Mouse (Mus musculus): ENCODE data around the gene Trmo. TPM values are rescaled to one million over a fixed set of nuclear protein-coding genes. Genes with fewer than 3 reads are reported as not detected.
A peak's percentile ranks its signal among the peaks of the same experiment; 100 is the strongest.

Trmo gene
- polyA plus RNA-seq, 1 experiment from 2014 or later: 9.4 TPM

GRCm38 (mm10) chr4:46367487-46367959 lies 21.7 kb downstream of the Trmo start:
- WGBS: 12% methylated on average over 12 of the region's 12 CpGs
- Histone ChIP-seq H3K9me3 (no peaks in the 10 kb centered on the region), H3K4me2 (no peak overlapping the region), H3K4me1 (peaks cover 6% of the 10 kb centered on the region; the same call in 1 of the 2 replicates), H3K9ac (no peak overlapping the region), H3K36me3 (replicated peaks) (no peaks in the 10 kb centered on the region), H3K4me3 (no peak overlapping the region), H3K27me3 (replicated peaks) (0 out of 2 replicates have a peak, but pooled peaks cover 4% of the 10 kb centered on the region), H3K27ac (no peak overlapping the region)
- peak; percentile 54; the same call in 1 of the 2 replicates for ATAC-seq (replicated peaks)

GRCm38 (mm10) chr4:46364360-46364759 lies 24.9 kb downstream of the Trmo start:
- Histone ChIP-seq H3K4me1 (0 out of 2 replicates have a peak, but pooled peaks cover 3% of the 10 kb centered on the region), H3K27ac (no peak overlapping the region), H3K4me2 (no peak overlapping the region), H3K9ac (no peak overlapping the region), H3K27me3 (replicated peaks) (0 out of 2 replicates have a peak, but pooled peaks cover 1% of the 10 kb centered on the region), H3K4me3 (no peak overlapping the region), H3K36me3 (replicated peaks) (no peaks in the 10 kb centered on the region), H3K9me3 (no peaks in the 10 kb centered on the region)
- no peak for ATAC-seq (replicated peaks)
- WGBS: 90% methylated on average over 2 of the region's 2 CpGs

- Histone ChIP-seq H3K9me3 (no peaks in the 10 kb centered on the region), H3K9ac (no peak overlapping the region), H3K4me1 (no peaks in the 10 kb centered on the region), H3K4me2 (no peak overlapping the region), H3K36me3 (replicated peaks) (no peaks in the 10 kb centered on the region), H3K4me3 (no peak overlapping the region), H3K27ac (no peak overlapping the region), H3K27me3 (replicated peaks) (peaks cover 6% of the 10 kb centered on the region)
- no peak for ATAC-seq (replicated peaks)
- WGBS: 79% methylated on average over 5 of the region's 5 CpGs
Measured at GRCm38 (mm10) chr4:46361258-46361657, 28.0 kb downstream of the Trmo start.

- 73% methylated on average over 12 of the region's 12 CpGs for WGBS
- Histone ChIP-seq H3K4me1 (no peaks in the 10 kb centered on the region), H3K4me3 (no peak overlapping the region), H3K9ac (no peak overlapping the region), H3K27me3 (replicated peaks) (peaks cover 16% of the 10 kb centered on the region), H3K9me3 (no peaks in the 10 kb centered on the region), H3K27ac (no peak overlapping the region), H3K4me2 (no peak overlapping the region), H3K36me3 (replicated peaks) (no peaks in the 10 kb centered on the region)
- no peak for ATAC-seq (replicated peaks)
Measured at GRCm38 (mm10) chr4:46359539-46360253, 29.5 kb downstream of the Trmo start.

- Histone ChIP-seq H3K36me3 (replicated peaks) (no peaks in the 10 kb centered on the region), H3K4me2 (no peak overlapping the region), H3K9me3 (no peaks in the 10 kb centered on the region), H3K9ac (no peak overlapping the region), H3K4me1 (no peaks in the 10 kb centered on the region), H3K27ac (no peak overlapping the region), H3K4me3 (no peak overlapping the region), H3K27me3 (replicated peaks) (peaks cover 38% of the 10 kb centered on the region)
- 49% methylated on average over 12 of the region's 12 CpGs for WGBS
- ATAC-seq (replicated peaks): no peak
Measured at GRCm38 (mm10) chr4:46356351-46357133, 32.7 kb downstream of the Trmo start.

- Histone ChIP-seq H3K4me2 (no peak overlapping the region), H3K9me3 (no peaks in the 10 kb centered on the region), H3K4me1 (no peaks in the 10 kb centered on the region), H3K4me3 (no peak overlapping the region), H3K9ac (no peak overlapping the region), H3K27ac (no peak overlapping the region), H3K27me3 (replicated peaks) (peaks cover 71% of the 10 kb centered on the region), H3K36me3 (replicated peaks) (no peaks in the 10 kb centered on the region)
- no peak for ATAC-seq (replicated peaks)
- 9% methylated on average over 10 of the region's 10 CpGs for WGBS
Measured at GRCm38 (mm10) chr4:46353045-46353444, 36.2 kb downstream of the Trmo start.

- Histone ChIP-seq H3K4me2 (no peak overlapping the region), H3K9me3 (no peaks in the 10 kb centered on the region), H3K36me3 (replicated peaks) (no peaks in the 10 kb centered on the region), H3K4me3 (no peak overlapping the region), H3K9ac (no peak overlapping the region), H3K27ac (no peak overlapping the region), H3K27me3 (replicated peaks) (peaks cover 90% of the 10 kb centered on the region), H3K4me1 (peaks cover 3% of the 10 kb centered on the region)
- 43% methylated on average over 5 of the region's 5 CpGs for WGBS
- ATAC-seq (replicated peaks): no peak
Measured at GRCm38 (mm10) chr4:46349530-46349929, 39.7 kb downstream of the Trmo start.

- no peak for ATAC-seq (replicated peaks)
- no peak overlapping the region for H3K27ac ChIP-seq
- no peaks in the 10 kb centered on the region for H3K9me3 ChIP-seq
- no peak overlapping the region for H3K9ac ChIP-seq
- H3K36me3 ChIP-seq (replicated peaks): no peaks in the 10 kb centered on the region
- H3K4me3 ChIP-seq: no peak overlapping the region
- H3K4me2 ChIP-seq: no peak overlapping the region
- whole genome bisulfite sequencing: 20% methylated on average over 9 of the region's 9 CpGs
- peaks cover 9% of the 10 kb centered on the region for H3K4me1 ChIP-seq
- peaks cover 95% of the 10 kb centered on the region for H3K27me3 ChIP-seq (replicated peaks)
Measured at GRCm38 (mm10) chr4:46348897-46349296, 40.3 kb downstream of the Trmo start.

- no peak overlapping the region for H3K4me2 ChIP-seq
- no peak overlapping the region for H3K9ac ChIP-seq
- H3K27ac ChIP-seq: no peak overlapping the region
- peaks cover 95% of the 10 kb centered on the region for H3K27me3 ChIP-seq (replicated peaks)
- no peak overlapping the region for H3K4me3 ChIP-seq
- ATAC-seq (replicated peaks): no peak
- no peaks in the 10 kb centered on the region for H3K9me3 ChIP-seq
- peaks cover 19% of the 10 kb centered on the region for H3K4me1 ChIP-seq
- 2% methylated on average over 41 of the region's 41 CpGs for WGBS
- no peaks in the 10 kb centered on the region for H3K36me3 ChIP-seq (replicated peaks)
Measured at GRCm38 (mm10) chr4:46347580-46348515, 41.4 kb downstream of the Trmo start.

GRCm38 (mm10) chr4:46347141-46347540 lies 42.1 kb downstream of the Trmo start:
- peaks cover 96% of the 10 kb centered on the region for H3K27me3 ChIP-seq (replicated peaks)
- H3K36me3 ChIP-seq (replicated peaks): no peaks in the 10 kb centered on the region
- no peaks in the 10 kb centered on the region for H3K9me3 ChIP-seq
- H3K9ac ChIP-seq: no peak overlapping the region
- H3K4me2 ChIP-seq: no peak overlapping the region
- no peak overlapping the region for H3K4me3 ChIP-seq
- H3K27ac ChIP-seq: no peak overlapping the region
- 9% methylated on average over 4 of the region's 4 CpGs for WGBS
- peaks cover 24% of the 10 kb centered on the region for H3K4me1 ChIP-seq
- ATAC-seq (replicated peaks): no peak

GRCm38 (mm10) chr4:46346221-46346620 lies 43.0 kb downstream of the Trmo start:
- H3K4me3 ChIP-seq: no peak overlapping the region
- peaks cover 24% of the 10 kb centered on the region for H3K4me1 ChIP-seq
- no peak overlapping the region for H3K27ac ChIP-seq
- no peaks in the 10 kb centered on the region for H3K9me3 ChIP-seq
- H3K36me3 ChIP-seq (replicated peaks): no peaks in the 10 kb centered on the region
- no peak overlapping the region for H3K9ac ChIP-seq
- H3K4me2 ChIP-seq: no peak overlapping the region
- no peak for ATAC-seq (replicated peaks)
- WGBS: 23% methylated on average over 6 of the region's 6 CpGs
- peaks cover 97% of the 10 kb centered on the region for H3K27me3 ChIP-seq (replicated peaks)

- Histone ChIP-seq H3K36me3 (replicated peaks) (no peaks in the 10 kb centered on the region), H3K4me2 (no peak overlapping the region), H3K27me3 (replicated peaks) (peaks cover 97% of the 10 kb centered on the region), H3K9me3 (no peaks in the 10 kb centered on the region), H3K4me1 (peaks cover 24% of the 10 kb centered on the region), H3K27ac (no peak overlapping the region), H3K9ac (no peak overlapping the region), H3K4me3 (no peak overlapping the region)
- WGBS: 19% methylated on average over 3 of the region's 3 CpGs
- no peak for ATAC-seq (replicated peaks)
Measured at GRCm38 (mm10) chr4:46345773-46346100, 43.5 kb downstream of the Trmo start.
